Mouse (Mus musculus): ENCODE data around the gene Chil5. TPM values are rescaled to one million over a fixed set of nuclear protein-coding genes. Genes with fewer than 3 reads are reported as not detected.
"Not testable (repeated sequence)": the region's sequence is repeated elsewhere in the genome, so short reads cannot be mapped to it uniquely, and the experiment has no call there.

Chil5 gene
- not detected for total RNA-seq (2021)
- long read RNA-seq, experiment 1 = 0 reads
- long read RNA-seq, experiment 2 = 0 reads

DNA sequence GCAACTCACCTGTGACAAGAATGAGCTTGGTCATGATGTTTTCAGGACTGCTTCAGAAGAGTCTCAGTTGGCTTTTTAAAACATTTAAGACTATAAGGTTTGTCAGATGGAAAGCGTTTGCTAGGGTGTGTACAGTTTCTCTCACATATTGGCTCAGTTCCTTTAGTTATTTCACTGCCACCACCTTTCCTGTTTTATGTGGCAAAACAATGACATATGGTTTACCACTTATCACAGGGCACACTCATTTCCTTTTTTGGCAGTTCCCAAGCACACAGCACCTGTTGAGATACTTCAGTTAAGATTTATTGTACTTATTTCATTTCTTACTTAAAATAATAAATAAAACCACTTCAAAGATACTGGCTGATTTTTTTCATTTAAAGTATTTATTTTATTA, at the start of gene Chil5:
Chil5 (minus strand) TSS at position 34 of the 400 bp plus-strand sequence.
- no peak for DNase-seq (ENCODE audit: low spot score in 2 of 2)

DNA sequence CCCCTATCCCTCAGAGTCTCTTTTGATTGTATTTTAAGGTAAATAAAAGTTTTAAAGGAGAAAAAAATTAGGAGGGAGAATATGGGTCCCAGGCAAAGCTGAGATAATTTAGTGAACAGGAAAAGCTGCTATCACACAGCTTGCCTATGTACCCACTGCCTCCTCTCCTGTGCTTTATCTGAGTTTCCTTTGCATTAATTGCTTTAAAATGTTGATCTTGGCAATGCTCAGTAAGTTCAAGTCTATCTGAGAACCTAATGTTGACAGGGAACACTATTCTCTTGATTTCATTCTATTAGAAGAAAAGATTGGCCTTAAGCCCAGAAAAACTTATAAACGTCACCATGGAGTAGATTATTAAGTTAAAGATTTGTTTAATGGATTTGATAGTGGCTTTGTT, 42.2 kb upstream of the Chil5 start:
- DNase-seq (ENCODE audit: low spot score in 2 of 2) = no peak

DNA sequence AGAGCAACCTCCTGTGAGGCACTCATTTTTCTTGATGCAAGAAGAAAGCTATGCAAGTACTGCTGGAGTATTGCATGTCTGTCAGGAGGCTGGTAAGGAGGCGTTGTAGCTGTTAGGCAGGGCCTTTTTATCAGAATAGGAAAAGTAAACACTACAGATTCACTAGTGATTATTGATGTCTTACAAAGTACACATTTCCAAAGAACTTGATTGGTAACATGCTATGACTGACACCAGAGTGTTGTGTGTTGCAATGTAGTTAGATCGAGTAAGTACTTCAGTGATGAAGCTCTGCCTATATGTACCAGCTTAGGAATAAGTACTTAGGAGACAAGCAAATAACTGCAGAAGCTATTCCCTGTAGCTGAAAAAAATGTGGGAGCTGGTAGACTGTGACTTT, 38.4 kb upstream of the Chil5 start:
- DNase-seq (ENCODE audit: low spot score in 2 of 2) = no peak

DNA sequence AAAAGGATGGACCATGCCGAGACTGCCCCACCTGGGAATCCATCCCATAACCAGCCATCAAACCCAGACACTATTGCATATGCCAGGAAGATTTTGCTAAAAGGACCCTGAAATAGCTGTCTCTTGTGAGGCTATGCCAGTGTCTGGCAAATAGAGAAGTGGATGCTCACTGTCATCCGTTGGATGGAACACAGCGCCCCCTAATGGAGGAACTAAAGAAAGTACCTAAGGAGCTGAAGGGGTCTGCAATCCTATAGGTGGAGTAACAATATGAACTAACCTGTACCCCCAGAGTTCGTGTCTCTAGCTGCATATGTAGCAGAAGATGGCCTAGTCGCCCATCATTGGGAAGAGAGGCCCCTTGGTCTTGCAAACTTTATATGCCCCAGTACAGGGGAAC, 35.1 kb upstream of the Chil5 start:
- not testable (repeated sequence) for DNase-seq (ENCODE audit: low spot score in 2 of 2)

DNA sequence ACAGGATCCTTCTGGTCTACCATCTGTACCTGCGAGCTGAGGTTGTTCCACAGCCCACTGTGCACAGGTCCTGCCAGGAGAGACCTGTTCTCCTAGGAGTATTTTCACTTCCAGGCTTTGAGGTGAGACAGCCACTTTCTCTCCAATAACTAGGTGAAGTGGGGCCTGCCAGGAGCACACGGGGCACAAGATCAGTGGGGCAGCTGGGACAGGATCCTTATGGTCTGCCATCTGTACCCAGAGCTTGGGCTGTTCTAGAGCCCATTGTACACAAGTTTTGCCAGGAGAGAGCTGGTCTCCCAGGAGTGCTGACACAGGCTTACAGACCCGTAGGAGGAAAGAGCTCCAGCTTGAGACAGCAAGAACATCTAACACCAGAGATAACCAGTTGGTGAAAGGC, 25.4 kb upstream of the Chil5 start:
- no peak for DNase-seq (ENCODE audit: low spot score in 2 of 2)

DNA sequence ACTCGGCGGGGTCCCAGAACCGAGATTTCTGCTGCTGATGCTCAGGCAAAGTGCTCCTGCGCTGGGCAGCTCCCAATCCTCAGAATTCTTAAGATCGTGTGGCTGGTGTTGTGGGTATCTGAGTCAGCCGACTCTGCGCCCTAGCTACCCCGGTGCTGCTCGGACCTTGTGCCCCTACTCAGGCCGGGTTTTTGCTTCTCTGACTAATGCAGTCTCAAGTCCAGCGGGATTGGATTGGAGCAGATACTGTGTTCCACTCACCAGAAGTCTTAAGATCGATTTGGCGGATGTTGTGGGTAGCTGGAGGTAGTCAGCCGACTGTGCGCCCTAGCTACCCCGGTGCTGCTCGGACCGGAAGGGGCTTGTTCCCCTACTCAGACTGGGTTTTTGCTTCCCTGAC, 19.3 kb upstream of the Chil5 start:
- no peak for DNase-seq (ENCODE audit: low spot score in 2 of 2)

DNA sequence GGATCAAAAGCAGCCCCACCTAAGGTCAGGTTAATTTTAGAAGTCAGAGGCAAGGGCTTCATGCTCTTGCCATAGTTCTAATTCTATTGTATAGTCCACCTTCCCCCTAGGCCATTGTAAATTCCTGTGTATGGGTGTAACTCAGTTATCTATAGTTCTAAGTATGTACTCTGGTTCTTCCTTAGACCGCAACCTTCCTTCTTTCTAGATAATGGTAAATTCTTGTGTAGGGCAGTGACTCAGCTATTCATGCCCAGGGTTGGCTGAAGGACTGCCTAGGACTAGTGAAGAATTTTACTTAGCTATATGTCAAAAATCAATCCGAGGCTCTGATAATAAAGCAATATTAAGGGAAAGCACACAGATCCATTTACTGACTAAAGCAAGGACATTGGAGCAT, 7.7 kb upstream of the Chil5 start:
- no peak for DNase-seq (ENCODE audit: low spot score in 2 of 2)

DNA sequence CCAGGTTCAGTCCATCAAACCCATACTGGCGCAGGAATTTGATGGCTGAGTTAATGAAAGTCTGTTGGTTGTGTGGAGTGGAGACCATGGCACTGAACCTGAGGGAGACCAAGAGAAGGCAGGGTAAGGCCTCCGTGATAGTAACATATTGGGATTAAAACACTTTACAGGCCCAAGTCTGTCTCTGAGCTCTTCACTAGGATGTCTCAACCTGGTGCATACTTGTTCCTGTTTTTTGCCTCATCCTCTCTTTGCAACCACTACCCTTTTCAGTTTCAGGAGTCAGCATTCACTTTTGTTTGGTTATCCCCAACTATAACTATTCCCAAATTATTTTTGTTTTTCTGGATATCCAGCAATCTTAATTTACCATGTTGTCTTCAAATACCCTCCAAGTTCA, 8.5 kb downstream of the Chil5 start:
- DNase-seq (ENCODE audit: low spot score in 2 of 2) = no peak

DNA sequence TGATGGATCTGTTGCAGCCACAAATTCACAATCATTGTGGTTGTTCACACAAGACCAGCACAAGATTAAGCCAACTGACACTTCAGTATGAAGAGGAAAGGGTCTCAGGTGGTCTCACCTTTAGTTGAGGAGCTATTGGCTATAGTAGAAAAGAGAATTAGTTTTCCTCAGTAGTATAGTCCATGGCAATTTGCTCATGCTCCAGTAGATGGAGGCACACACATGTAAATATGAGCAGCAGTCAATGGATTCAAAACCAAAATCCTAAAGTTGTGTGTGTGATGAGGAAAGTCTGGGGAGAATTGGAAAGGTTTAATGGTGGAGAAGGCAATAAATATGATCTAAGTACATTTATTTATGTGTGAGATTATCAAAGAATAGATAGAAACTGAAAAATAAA, 10.8 kb downstream of the Chil5 start:
- DNase-seq (ENCODE audit: low spot score in 2 of 2) = no peak

DNA sequence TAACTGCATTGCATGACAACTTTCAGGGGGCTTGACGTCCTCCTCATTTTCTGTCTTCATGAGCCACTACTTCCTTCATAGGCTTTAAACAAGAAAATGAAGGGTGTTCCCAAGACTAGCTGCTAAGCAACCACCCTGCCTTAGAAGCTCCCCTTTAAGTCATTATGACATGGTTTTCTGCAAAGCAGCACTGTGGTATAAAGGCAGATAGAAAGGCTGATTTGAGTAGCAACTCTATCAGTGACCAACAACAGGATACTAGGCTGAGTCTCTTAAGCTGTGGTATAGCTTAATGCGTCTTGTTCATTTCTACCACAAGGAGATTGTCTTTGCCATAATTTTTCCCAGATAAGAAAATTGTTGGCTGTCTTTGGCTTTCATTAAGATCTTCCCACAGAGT, 18.1 kb downstream of the Chil5 start, which contains the start of gene Pifo:
Pifo (minus strand) TSS at position 101 of the 400 bp plus-strand sequence.
- no peak for DNase-seq (ENCODE audit: low spot score in 2 of 2)

DNA sequence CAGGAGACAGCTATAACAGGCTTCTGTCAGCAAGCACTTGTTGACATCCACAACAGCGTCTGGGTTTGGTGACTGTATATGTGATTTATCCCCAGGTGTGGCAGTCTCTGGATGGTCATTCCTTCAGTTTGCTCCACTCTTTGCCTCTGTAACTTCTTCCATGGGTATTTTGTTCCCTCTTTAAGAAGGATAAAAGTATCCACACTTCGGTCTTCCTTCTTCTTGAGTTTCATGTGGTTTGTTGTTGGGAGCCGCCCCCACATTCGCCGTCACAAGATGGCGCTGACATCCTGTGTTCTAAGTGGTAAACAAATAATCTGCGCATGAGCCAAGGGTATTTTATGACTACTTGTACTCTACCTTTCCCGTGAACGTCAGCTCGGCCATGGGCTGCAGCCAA, 29.3 kb downstream of the Chil5 start:
- not testable (repeated sequence) for DNase-seq (ENCODE audit: low spot score in 2 of 2)

DNA sequence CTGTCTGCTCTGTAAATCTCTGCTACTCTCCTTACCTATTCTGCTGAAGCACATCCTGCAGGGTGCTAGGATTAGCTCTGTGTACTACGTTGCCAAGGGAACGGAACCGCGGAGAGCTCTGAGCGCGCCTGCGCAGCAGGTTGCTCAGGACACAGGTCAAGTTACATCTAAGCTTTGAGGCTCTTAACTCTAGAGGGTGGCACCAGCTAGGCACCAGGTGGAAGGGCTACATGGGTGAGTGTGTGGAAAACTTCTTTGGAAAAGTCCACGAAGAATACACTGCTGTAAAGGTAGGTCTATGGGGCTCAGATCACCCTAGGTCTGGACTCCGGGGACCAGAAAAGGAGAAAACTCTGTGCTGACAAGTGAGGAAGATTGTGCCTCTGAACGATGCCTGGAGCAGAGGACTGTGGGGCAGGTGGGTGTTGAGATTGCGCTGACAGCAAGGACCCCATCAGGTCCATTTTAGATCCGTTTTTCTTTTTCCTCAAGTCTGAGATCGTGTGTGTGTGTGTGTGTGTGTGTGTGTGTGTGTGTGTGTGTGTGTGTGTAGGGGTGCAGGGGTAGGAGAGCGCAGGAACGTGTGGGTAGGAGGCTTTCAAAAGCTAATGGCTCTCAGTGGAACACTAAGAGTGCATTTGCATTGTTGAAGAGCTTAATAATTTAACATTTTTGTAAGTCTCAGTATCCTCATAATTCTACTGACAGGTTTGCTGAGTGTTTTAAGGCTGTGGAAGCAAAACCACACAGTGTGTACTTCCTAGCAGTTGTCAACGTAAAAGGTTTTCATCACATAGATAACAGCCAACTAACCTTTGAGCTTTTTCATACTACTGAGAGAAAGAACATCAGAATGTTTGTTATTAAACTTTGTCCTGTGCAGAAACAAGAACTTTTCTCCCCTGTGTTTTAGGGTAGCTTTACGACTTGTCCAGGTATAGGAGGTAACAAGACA, 30.9 kb downstream of the Chil5 start:
- no peak for DNase-seq (ENCODE audit: low spot score in 2 of 2)

DNA sequence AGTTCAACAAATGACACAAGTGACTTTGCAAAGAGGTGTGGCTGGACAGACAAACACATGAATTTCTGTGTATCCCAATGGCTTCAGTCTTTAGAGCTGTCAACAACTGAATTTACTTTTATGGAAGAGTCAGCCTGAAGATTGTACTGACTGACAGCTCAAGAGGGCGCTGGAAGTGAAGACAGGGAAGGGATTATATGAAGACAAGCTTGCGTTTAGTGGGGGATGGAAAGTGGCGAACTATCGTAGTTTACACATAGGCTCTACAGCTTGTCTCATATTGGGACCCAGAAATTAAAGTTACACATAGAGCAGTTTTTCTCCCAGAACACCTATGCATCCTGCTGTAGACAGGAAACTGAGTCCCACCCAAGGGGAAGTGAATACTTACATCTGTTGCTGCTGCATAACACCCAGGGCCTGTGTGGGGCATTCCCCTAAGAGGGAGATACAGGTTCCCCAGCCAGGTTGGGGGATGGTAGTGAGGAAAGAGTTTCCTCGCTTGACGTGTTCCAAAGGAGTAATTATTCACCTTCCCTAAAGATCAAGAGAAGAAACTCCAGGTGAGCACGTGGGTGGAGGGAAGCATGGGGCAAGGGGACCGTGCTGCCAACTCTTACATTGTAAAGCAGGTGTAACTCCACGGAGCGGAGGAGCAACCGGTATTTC, 31.8 kb downstream of the Chil5 start:
- DNase-seq (ENCODE audit: low spot score in 2 of 2) = no peak

DNA sequence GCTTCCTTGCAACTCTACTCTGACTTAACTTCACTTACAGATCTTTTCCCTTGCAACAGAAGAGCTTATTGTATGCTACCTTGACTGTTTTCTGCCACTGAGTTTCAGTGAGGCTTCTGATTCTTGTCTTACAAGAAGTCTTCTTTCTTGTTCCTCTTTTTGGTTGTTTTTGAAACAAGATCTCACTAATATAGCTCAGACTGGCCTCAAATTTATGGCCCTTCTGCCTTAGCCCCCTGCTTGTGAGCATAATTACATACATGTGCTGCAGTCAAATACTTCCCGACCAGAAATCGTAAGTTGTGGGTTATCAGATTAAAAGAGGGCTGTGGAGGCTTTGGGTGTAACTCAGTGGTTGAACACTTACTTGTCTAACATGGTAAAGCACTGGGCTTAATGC, 37.9 kb downstream of the Chil5 start:
- DNase-seq (ENCODE audit: low spot score in 2 of 2) = no peak

DNA sequence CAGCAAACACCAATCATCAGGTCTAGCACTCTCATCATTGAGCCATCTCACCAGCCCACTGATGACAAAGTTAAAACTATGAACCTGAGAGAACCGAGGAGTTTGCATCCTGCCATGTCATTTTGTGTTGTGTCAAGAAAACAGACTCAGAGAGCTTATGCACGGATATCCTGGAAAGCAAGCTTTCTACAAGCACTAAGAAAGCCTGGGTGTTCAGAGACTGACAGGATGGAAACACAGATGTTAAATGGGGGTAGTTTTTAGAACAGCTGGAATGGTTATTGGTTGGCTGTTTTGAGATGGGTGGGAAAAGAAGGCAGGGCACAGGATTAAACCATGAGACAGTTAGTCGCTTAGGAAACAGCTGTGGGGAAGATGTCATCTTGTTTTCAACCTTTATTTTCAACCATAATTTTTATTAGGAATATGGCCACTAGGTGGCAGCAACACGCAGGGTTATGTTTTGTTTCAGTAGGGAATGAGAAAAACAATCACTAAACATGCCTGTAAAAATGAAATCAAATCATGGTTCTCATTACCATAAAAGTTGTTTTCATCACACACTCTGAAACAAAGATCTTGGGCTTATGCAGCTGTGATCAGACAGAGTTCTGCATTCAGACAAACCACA, 40.8 kb downstream of the Chil5 start:
- DNase-seq (ENCODE audit: low spot score in 2 of 2) = peak; percentile 29 to 34

DNA sequence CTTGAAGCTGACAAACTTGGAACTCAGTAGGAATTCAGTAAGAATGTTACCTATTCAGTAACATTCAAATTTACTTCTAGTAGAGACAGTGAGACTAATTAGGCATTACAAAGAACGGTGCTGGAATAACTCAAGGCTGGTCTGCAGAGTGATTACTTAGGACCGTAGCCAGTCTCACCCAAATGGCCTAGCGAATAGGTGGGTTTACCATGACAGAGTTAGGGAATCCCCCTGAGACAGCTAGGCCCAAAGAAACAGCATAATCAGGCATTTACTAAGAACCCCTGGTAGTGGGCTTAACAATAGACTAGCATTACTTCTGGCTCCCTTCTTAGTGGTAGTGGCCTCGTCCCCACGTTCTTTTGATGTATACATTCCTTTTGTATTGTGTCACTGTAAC, 43.0 kb downstream of the Chil5 start:
- not testable (repeated sequence) for DNase-seq (ENCODE audit: low spot score in 2 of 2)

DNA sequence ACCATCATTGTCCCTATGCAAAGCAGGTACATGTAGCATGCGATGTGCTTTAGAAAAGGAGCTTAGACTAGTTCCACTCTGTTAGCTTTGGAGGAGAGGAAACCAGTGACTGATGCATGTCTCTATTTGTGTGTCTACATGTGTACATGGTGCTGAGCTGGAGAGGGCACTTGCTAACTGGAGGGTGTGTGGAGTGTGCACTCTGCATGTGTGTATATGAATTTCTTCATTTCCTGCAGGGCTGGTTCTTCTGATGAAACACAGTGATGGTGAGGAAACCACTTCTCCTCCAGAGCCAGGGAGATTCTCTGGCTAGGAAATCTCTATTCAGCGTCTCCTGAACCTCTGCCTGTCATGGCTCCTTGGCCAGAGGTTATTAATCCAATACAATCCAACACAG, 58.4 kb downstream of the Chil5 start:
- DNase-seq (ENCODE audit: low spot score in 2 of 2) = no peak

DNA sequence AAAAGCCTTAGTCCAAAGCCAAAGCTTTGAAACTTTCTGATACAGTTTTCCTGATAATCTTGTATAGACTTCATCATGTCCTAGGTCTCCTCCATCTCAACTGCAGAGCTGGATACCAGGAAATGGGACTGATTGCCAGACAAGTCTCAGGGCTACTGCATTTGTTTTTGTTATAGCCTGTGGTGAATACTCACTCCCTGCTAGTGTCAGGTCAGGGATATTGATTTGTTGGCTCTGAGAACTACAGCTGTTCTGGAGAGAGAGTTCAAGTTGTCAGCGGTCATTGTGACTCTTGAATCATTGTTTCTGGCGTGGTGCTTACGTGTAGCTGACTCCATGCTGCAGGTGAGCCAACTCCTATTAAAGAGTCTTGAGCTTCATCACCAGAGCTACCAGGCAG, 59.2 kb downstream of the Chil5 start, which contains the start of gene Ovgp1:
Ovgp1 (plus strand) TSS at position 301 of the 400 bp plus-strand sequence.
- no peak for DNase-seq (ENCODE audit: low spot score in 2 of 2)

DNA sequence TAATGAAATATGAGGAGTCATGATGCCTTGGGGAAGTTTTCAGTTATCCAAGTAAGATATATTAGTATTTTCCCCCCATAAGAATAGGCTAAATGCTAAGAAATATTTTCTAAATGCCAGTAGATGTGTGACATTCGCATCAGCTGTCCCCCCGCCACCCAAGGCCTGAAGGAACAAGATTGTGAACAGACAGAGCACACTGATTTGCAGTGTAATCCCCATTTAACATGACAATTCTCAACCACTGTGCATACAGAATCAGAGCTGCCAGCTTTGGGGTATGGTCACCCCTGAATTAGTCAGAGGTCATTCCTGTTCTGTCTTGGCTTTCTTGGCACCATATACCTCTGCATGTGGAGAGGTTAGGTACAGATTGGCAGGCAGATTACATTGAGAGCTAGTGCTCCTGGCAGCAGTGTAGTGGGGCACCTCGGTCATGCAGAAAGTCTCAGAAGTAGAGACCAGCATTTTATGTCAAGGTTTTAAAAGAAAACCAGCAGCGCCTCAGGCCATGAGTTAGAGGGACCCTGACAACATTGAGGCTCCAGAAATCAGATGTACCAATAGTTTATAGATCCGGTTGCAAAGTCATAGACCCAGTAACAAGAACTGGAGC, 60.7 kb downstream of the Chil5 start:
- no peak for DNase-seq (ENCODE audit: low spot score in 2 of 2)

All from adrenal gland, adult 18-20 months (tissue).